Mouse (Mus musculus): Measurements from ENCODE around the gene Ak2. TPM values are rescaled to one million over a fixed set of nuclear protein-coding genes. Genes with fewer than 3 reads are reported as not detected.
A peak's percentile ranks its signal among the peaks of the same experiment; 100 is the strongest.

Ak2 gene
- polyA plus RNA-seq, 1 experiment from 2014 or later = 224 TPM

DNA sequence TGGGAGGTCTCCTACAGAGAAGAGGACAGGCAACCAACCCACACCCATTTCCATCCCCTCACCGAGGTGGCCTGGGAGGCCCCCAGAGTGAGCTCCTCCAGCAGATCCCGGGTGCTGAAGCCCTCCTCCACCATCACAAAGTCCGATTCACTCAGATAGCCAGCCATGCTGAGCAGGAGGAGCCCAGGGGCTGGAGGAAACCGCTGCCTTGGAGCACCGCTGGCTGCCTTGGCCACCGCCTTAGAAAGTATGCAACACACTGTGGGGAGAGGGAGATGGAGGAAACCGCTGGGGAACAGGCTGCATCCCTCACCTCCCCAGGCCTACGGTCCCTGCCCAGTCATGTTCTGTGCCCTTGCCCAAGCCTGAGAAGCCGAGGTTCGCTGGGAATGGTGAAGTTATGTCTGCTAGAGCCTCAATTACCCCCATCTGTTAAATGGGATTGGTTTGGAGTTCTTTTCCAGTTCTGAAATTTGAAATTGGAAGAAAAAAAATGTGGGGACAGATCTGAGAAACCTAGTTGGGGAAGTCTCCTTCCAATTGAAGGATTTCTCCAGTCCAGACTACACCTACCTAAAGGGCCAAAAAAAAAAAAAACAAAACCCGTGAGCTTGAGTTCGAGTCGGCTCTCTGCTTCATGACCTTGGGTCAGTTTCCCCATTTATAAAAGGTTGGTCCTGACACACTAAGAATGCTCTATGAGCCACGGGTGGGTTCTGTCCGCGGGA, 30.3 kb upstream of the Ak2 start:
- peak overlapping the region; percentile 89 for H3K27ac ChIP-seq (replicated peaks)
- peaks cover 52% of the 10 kb centered on the region for H3K4me1 ChIP-seq
- DNase-seq (ENCODE audit: low spot score) = peak; percentile 43
- H3K4me3 ChIP-seq = peak overlapping the region; percentile 83
- no peaks in the 10 kb centered on the region for H3K9me3 ChIP-seq
- no peaks in the 10 kb centered on the region for H3K36me3 ChIP-seq (replicated peaks)
- H3K27me3 ChIP-seq (replicated peaks; ENCODE audit: low read depth, poor library complexity, severe bottlenecking) = peaks cover 43% of the 10 kb centered on the region
- WGBS = 5% methylated on average over 16 of the region's 16 CpGs

DNA sequence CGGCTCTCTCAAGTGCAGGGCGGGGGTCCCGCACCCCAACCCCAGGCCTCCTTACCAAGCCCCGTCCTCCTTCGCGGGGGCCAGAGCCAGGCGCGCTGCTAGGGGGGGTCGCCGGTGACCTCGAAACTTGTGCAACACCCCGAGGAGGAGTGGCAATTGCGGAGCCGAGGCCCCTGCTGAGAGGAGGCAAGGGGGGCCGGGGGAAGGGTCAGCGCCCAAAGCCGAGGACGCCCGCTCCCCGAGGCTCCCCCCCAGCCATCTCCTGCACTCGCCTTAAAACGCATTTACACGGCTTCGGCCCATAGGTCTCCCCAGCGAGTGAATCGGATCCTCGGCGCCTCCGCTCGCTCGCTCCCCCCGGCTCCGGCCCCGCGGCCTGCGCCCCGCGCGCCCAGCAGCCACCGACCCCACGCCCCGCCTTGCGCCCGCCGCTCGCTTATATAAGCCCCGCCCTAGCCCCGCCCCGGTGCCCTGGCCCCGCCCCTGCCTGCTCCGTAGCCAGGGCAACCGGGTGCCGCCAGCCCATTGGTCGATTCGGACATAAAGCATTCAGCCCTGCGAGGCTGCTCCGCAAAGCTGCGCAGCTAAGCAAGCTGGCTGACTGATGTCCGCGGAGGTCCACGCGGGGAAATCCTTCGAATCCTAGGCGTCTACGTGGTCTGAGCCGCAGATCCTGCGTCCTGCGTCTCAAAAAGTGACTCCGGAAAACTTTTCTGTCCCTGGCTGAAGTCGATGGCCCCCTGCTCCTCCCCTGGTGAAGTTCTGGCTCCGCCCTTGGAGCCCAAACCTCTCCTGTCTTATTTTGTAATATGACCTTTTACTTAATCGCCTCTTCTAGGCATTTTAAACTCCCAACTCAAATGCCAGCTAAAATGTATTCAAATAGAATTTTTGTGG, 29.5 kb upstream of the Ak2 start, which contains the start of gene Azin2:
Gene Azin2, minus strand, starts transcription at position 414 of the 897 bp plus-strand sequence.
- Histone ChIP-seq H3K36me3 (replicated peaks) (no peaks in the 10 kb centered on the region), H3K27ac (replicated peaks) (peak within 1 kb of the TSS; percentile 89), H3K4me3 (peak within 1 kb of the TSS; percentile 83), H3K27me3 (replicated peaks; ENCODE audit: low read depth, poor library complexity, severe bottlenecking) (peaks cover 46% of the 10 kb centered on the region), H3K9me3 (no peaks in the 10 kb centered on the region), H3K4me1 (peaks cover 57% of the 10 kb centered on the region)
- under 1% methylated on average over 72 of the region's 72 CpGs for WGBS
- DNase-seq (ENCODE audit: low spot score) = peak; percentile 99

DNA sequence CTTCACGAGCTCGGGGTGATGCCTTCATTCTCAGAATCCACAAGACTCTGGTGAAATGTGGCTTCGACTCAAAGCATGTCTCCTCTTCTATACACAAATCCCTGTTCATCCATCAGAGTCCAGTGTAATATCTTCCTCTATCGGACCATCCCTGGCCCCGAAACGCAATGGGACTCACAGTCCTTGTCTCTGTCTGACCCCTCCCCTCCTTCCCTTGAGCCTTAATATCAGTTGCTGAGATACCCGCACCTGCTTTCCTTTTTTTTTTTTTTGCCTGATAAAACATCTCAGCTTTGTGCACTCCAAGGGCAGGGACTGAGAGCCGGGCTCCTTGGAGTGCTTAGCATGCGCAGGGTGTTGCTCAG, 28.9 kb upstream of the Ak2 start:
- peaks cover 48% of the 10 kb centered on the region for H3K27me3 ChIP-seq (replicated peaks; ENCODE audit: low read depth, poor library complexity, severe bottlenecking)
- 9% methylated on average over 9 of the region's 9 CpGs for WGBS
- peak; percentile 24 for DNase-seq (ENCODE audit: low spot score)

DNA sequence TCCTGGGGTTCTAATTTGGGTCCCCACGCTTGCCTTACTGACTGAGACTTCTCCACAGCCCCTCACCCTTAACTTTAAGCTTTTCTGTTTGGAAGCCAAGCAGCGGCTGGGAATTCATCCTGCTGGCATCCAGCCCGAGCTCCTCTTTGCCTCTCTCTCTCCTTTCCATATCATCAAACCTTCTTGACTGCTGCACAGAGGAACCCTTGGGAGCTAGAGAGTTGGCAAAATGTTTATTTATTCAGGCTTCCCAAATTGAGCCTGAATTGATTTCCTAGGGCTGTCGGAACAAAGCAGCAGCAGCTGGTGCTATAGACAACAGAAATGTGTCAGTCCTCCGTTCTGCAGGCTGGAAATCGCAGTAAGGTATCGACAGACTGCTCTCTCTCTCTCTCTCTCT, 25.0 kb upstream of the Ak2 start:
- 57% methylated on average over 7 of the region's 7 CpGs for WGBS
- no peaks in the 10 kb centered on the region for H3K36me3 ChIP-seq (replicated peaks)
- H3K4me3 ChIP-seq = no peak overlapping the region
- DNase-seq (ENCODE audit: low spot score) = no peak
- peaks cover 36% of the 10 kb centered on the region for H3K27me3 ChIP-seq (replicated peaks; ENCODE audit: low read depth, poor library complexity, severe bottlenecking)
- no peak overlapping the region for H3K27ac ChIP-seq (replicated peaks)
- H3K9me3 ChIP-seq = no peaks in the 10 kb centered on the region
- peaks cover 33% of the 10 kb centered on the region for H3K4me1 ChIP-seq

More for the DNA sequence above, 28.9 kb upstream of the Ak2 start:
- Histone ChIP-seq H3K4me1 (peaks cover 51% of the 10 kb centered on the region), H3K27ac (replicated peaks) (peak overlapping the region; percentile 89; the same call in 1 of the 2 replicates), H3K36me3 (replicated peaks) (no peaks in the 10 kb centered on the region), H3K4me3 (peak overlapping the region; percentile 83), H3K9me3 (no peaks in the 10 kb centered on the region)

DNA sequence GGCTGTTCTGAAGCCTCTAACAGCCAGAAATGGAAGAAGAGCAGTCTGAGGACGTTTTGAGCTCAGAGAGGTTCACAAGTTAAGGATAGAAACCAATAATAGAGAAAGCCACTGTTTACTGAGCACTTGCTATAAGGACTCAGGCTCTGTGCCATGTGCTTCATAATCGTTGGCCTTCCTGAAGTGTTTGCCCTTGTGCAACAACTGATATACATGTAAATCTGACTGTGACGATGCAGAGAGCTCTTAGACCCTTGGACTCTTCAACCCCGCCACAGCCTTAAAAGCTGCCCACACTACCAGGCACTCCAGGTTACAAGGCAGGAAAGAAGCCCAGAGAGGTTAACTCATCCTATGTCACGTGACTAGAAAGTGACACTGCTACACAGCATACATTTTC, 22.7 kb upstream of the Ak2 start:
- no peaks in the 10 kb centered on the region for H3K36me3 ChIP-seq (replicated peaks)
- H3K4me1 ChIP-seq = peaks cover 17% of the 10 kb centered on the region
- no peak overlapping the region for H3K4me3 ChIP-seq
- WGBS = 81% methylated on average over 5 of the region's 5 CpGs
- H3K27ac ChIP-seq (replicated peaks) = no peak overlapping the region
- no peaks in the 10 kb centered on the region for H3K9me3 ChIP-seq
- no peak for DNase-seq (ENCODE audit: low spot score)
- H3K27me3 ChIP-seq (replicated peaks; ENCODE audit: low read depth, poor library complexity, severe bottlenecking) = peaks cover 30% of the 10 kb centered on the region

DNA sequence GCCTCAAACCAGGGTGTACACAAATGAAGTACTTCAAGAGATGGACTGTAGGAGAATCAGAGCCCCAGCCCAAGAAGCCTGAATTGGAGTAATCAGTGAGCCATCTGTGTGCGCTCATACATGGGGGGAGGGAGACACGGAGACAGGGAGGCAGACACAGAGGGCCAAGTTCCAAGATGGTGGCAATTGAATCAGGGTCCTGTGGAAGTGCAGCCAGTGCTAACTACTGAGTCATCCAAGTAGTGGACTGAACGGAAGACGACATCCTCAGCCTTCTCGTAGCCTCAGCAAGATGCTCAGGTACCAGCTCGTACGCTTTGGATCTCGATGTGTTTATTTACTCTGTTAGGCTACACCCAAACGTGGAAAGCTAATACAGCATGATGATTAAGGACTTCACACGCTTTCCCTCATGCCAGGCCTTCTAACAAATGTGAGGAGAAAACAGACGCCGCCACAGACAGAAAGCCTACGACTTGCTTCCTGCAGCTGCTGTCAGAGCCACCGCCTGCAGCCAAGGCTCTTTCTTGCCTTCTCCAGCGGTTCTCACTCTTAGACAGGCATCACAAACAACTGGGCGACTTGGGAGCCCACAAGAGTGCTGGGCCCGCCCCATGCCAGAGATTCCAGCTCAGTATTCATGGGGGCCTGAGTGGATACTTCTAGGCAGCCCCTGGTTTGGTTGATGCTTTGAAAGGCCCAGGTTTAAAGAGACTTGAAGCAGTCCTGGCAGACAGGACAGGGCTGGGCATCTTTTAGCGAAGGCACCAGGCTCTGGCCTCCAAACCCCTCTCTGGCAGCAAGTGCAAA, 21.9 kb upstream of the Ak2 start:
- peaks cover 17% of the 10 kb centered on the region for H3K4me1 ChIP-seq
- H3K36me3 ChIP-seq (replicated peaks) = no peaks in the 10 kb centered on the region
- H3K27ac ChIP-seq (replicated peaks) = no peak overlapping the region
- H3K9me3 ChIP-seq = no peaks in the 10 kb centered on the region
- H3K4me3 ChIP-seq = no peak overlapping the region
- 73% methylated on average over 18 of the region's 18 CpGs for WGBS
- DNase-seq (ENCODE audit: low spot score) = no peak
- H3K27me3 ChIP-seq (replicated peaks; ENCODE audit: low read depth, poor library complexity, severe bottlenecking) = peaks cover 23% of the 10 kb centered on the region

DNA sequence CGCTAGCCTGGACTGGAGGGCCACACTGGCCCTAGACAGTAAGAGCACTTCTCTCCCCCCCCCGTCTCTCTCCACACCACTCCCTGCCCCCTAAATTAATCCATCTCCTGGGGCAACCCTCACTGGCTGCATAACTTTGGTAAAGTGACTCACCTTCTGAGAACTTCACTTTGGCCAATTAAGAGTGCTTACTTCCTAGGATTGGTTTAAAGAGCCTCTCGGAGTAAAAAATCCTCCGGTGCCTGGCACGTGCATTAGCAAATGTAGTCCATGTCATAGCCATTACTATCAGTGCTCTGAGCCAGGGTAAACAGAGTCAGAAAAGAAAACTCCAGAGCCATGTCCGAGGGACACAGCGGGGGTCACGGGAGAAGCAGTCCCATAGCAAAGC, 21.3 kb upstream of the Ak2 start:
- DNase-seq (ENCODE audit: low spot score) = no peak
- Histone ChIP-seq H3K4me3 (no peak overlapping the region), H3K9me3 (no peaks in the 10 kb centered on the region), H3K36me3 (replicated peaks) (no peaks in the 10 kb centered on the region), H3K27me3 (replicated peaks; ENCODE audit: low read depth, poor library complexity, severe bottlenecking) (peaks cover 21% of the 10 kb centered on the region), H3K27ac (replicated peaks) (no peak overlapping the region), H3K4me1 (peaks cover 17% of the 10 kb centered on the region)
- 83% methylated on average over 7 of the region's 8 CpGs for WGBS

DNA sequence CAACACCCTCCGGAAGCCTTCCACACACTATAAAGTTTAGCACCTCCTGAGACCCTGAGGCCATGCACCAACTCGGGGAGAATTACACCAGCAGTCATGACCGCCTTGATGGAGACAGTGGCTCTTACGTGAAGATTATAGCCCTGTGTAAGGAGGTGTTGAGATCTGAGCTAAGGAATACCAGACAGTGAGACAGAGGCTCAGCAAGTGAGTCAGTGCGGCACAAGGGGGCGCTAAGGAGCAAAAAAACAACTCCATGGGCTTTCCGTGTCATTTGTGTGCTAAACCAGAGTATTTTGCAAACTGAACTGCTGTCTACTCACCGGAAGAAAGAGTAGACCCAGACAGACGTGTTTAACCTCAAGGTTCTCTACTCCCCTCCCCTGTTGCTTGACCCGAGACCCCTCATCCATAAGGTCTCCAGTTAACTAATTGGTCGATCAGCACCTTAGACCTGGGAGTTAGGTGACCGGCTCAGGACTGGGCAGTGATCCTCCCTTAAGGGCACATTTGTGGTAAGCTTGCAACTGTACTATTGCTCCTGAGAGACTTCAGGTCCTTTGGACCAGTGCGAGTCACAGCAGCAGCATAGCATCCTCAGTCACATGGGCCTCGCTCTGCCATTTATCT, 20.6 kb upstream of the Ak2 start:
- no peak overlapping the region for H3K27ac ChIP-seq (replicated peaks)
- H3K36me3 ChIP-seq (replicated peaks) = no peaks in the 10 kb centered on the region
- H3K4me1 ChIP-seq = peaks cover 17% of the 10 kb centered on the region
- H3K27me3 ChIP-seq (replicated peaks; ENCODE audit: low read depth, poor library complexity, severe bottlenecking) = peaks cover 21% of the 10 kb centered on the region; the same call in 1 of the 2 replicates
- 46% methylated on average over 14 of the region's 14 CpGs for WGBS
- DNase-seq (ENCODE audit: low spot score) = peak; percentile 79
- H3K4me3 ChIP-seq = no peak overlapping the region
- no peaks in the 10 kb centered on the region for H3K9me3 ChIP-seq

DNA sequence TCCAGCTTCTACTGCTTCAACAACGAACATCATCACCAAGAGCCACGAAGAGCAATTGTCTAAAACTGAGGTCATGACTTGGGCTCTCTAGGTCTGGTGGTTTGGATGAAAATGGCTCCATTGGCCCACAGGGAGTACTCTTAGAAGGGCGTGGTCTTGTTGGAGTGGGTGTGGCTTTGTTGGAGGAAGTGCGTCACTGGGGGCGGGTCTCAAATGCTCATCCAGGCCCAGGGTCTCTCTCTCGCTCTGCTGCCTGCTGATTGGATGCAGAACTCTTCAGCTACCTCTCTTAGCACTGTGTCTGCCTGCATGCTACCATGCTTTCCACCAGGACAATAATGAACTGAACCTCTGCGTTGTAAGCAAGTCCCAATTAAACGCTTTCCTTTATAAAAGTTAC, 17.1 kb upstream of the Ak2 start:
- Histone ChIP-seq H3K4me3 (no peak overlapping the region), H3K27ac (replicated peaks) (no peak overlapping the region), H3K27me3 (replicated peaks; ENCODE audit: low read depth, poor library complexity, severe bottlenecking) (0 out of 2 replicates have a peak, but pooled peaks cover under 1% of the 10 kb centered on the region), H3K36me3 (replicated peaks) (no peaks in the 10 kb centered on the region), H3K4me1 (peaks cover 14% of the 10 kb centered on the region), H3K9me3 (no peaks in the 10 kb centered on the region)
- DNase-seq (ENCODE audit: low spot score) = no peak
- 82% methylated on average over 8 of the region's 8 CpGs for whole genome bisulfite sequencing

DNA sequence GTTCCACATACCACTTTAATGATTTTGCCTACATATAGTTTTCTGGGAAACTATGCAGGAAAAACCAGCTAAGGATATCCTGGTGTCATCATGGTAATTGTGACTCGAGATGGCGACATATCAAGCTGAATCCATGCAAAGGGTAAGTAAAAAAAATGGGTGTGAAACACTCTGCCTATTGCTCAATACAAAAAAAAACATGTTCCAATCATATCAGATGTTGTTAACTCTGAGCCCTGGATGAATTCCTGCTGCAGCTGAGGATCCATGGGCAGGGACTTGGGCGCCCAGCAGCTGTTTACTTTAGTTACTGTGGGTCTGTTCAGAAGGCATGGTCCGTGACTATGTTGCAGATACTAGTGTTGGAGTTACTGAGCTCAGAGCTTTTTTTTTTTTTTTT, 15.2 kb upstream of the Ak2 start:
- H3K27me3 ChIP-seq (replicated peaks; ENCODE audit: low read depth, poor library complexity, severe bottlenecking) = no peaks in the 10 kb centered on the region
- WGBS = 84% methylated on average over 4 of the region's 4 CpGs
- no peak overlapping the region for H3K4me3 ChIP-seq
- no peak for DNase-seq (ENCODE audit: low spot score)
- no peak overlapping the region for H3K27ac ChIP-seq (replicated peaks)
- no peaks in the 10 kb centered on the region for H3K9me3 ChIP-seq
- peaks cover 6% of the 10 kb centered on the region; the same call in 1 of the 2 replicates for H3K4me1 ChIP-seq
- no peaks in the 10 kb centered on the region for H3K36me3 ChIP-seq (replicated peaks)

DNA sequence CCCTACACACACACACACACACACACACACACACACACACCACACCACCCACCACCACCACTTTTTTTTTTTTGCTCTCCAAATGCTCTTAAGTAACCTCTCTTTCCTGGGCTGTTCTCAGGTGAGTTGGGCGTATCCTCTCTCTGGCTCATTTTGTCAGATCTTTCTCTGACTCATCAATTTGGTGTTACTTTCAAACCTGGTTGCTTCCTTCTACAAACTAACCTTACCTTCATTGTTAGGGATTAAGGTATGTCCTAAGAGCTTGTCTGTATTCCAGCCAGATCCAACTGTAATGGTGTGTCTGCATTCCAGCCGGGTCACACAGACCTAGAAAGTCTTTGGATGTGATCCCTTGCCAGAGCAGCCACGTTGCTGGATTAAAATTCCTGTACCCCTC, 14.5 kb upstream of the Ak2 start:
- no peaks in the 10 kb centered on the region for H3K9me3 ChIP-seq
- H3K36me3 ChIP-seq (replicated peaks) = no peaks in the 10 kb centered on the region
- H3K27ac ChIP-seq (replicated peaks) = no peak overlapping the region
- H3K4me3 ChIP-seq = no peak overlapping the region
- DNase-seq (ENCODE audit: low spot score) = no peak
- H3K27me3 ChIP-seq (replicated peaks; ENCODE audit: low read depth, poor library complexity, severe bottlenecking) = no peaks in the 10 kb centered on the region
- peaks cover 6% of the 10 kb centered on the region; the same call in 1 of the 2 replicates for H3K4me1 ChIP-seq
- WGBS = 76% methylated on average over 3 of the region's 3 CpGs

DNA sequence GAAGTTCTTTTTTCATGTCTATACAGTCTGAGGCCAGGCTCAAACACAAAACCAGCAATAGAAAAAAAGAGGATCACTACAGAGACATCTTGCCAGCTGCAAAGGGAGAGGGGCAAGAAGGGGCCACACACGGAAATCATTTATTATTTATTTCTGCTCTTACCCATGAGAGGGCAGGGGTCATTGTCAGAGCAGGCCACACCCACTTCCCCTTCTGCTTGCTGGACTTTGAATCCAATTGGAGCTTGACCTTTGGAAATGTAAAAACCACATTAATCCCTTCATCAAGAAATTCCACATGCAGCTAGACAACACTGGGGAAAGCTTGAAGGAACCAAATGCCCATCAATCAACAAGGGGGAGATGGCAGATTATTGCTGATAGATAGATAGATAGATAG, 13.1 kb upstream of the Ak2 start:
- peaks cover 6% of the 10 kb centered on the region; the same call in 1 of the 2 replicates for H3K4me1 ChIP-seq
- no peaks in the 10 kb centered on the region for H3K27me3 ChIP-seq (replicated peaks; ENCODE audit: low read depth, poor library complexity, severe bottlenecking)
- H3K4me3 ChIP-seq = no peak overlapping the region
- H3K9me3 ChIP-seq = no peaks in the 10 kb centered on the region
- H3K36me3 ChIP-seq (replicated peaks) = no peaks in the 10 kb centered on the region
- no peak overlapping the region for H3K27ac ChIP-seq (replicated peaks)
- DNase-seq (ENCODE audit: low spot score) = no peak
- 38% methylated on average over 1 of the region's 1 CpGs for WGBS

All from embryonic facial prominence, embryonic 10.5 days (tissue).